Mouse (Mus musculus) erythroblast, embryonic 14.5 days (primary cell): ENCODE results near the gene Ap4b1.

Experiments used
- GATA1 ChIP-seq: IDR thresholded peaks from 2 replicates; pipeline ENCODE4 v1.6.1; 2012; ENCODE audit warnings: low read length, inconsistent platforms, mixed read lengths
- TAL1 ChIP-seq: IDR thresholded peaks from 3 replicates; pipeline ENCODE4 v1.6.1; 2012; ENCODE audit warnings: low read length, inconsistent platforms, mixed read lengths

DNA sequence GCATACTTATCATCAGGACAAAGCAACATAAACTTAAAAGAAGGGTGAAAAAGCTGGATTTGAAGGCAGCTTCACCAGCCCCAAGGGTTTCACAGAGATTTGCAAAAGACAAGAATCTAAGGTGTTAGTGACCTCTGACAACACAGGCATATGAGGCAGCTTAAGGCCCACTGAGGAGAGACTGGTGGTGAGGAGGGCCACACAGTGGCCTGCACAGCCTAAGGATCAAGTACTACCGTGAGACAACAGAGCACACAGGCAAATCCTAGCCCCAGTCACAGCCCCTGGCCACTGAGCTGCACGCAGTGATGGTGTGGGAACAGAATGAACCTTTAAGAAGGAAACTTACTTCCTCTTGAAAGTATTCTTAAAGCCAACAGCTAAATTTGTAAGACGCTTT, 35.8 kb upstream of the Ap4b1 start:
- no peak for TF ChIP-seq TAL1
- TF ChIP-seq GATA1: no peak
